Mouse (Mus musculus): Measurements from ENCODE around the gene Nae1. TPM values are rescaled to one million over a fixed set of nuclear protein-coding genes. Genes with fewer than 3 reads are reported as not detected.

The Nae1 gene
- polyA plus RNA-seq, 1 experiment = 13.8 TPM

DNA sequence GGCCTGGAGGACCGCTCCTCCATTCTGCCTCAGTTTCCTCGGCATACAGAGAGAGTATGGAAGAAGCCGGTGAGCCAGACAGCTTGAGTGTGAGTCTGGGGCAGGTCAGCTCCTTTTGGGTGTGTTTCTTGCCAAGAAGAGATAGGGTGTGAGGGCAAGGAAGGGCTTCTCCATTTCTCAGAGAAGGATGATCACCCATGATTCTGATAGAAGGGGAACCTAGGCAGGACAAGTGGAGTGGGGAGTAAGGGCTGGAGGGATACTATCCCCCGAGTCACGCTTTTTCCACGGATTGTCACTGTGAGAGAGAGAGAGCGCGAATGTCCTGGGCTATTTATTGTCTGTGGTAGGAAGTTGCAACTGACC is 7.1 kb upstream of the Nae1 start:
- peaks cover 46% of the 10 kb centered on the region for H3K27me3 ChIP-seq (ENCODE audit: control insufficient read depth, insufficient read depth, insufficient read length)
- TF ChIP-seq MYOG (IDR thresholded peaks at IDR 0.05; ENCODE audit: control insufficient read depth, extremely low read depth, insufficient read length) (no peak), CEBPB (IDR thresholded peaks at IDR 0.05; ENCODE audit: low read depth) (no peak), FOSL1 (IDR thresholded peaks at IDR 0.05; ENCODE audit: insufficient read depth, low read length, poor library complexity, severe bottlenecking) (no peak), MYOD1 (IDR thresholded peaks at IDR 0.05; ENCODE audit: control insufficient read depth, insufficient read length, low read depth) (no peak), CTCF (IDR thresholded peaks at IDR 0.05; ENCODE audit: control insufficient read depth, insufficient read depth, insufficient read length) (no peak), USF1 (IDR thresholded peaks at IDR 0.05; ENCODE audit: low read depth) (no peak), MAX (IDR thresholded peaks at IDR 0.05) (no peak)
- no peaks in the 10 kb centered on the region for H3K79me3 ChIP-seq (ENCODE audit: low read depth)
- no peak overlapping the region for H3K4me3 ChIP-seq (ENCODE audit: insufficient read depth, poor library complexity, severe bottlenecking)
- no peaks in the 10 kb centered on the region for H3K36me3 ChIP-seq (ENCODE audit: control insufficient read depth, insufficient read depth)
- no peak overlapping the region for H3ac ChIP-seq (ENCODE audit: control insufficient read depth, insufficient read length, low read depth)
- H3K79me2 ChIP-seq (ENCODE audit: control insufficient read depth, insufficient read depth) = no peaks in the 10 kb centered on the region

DNA sequence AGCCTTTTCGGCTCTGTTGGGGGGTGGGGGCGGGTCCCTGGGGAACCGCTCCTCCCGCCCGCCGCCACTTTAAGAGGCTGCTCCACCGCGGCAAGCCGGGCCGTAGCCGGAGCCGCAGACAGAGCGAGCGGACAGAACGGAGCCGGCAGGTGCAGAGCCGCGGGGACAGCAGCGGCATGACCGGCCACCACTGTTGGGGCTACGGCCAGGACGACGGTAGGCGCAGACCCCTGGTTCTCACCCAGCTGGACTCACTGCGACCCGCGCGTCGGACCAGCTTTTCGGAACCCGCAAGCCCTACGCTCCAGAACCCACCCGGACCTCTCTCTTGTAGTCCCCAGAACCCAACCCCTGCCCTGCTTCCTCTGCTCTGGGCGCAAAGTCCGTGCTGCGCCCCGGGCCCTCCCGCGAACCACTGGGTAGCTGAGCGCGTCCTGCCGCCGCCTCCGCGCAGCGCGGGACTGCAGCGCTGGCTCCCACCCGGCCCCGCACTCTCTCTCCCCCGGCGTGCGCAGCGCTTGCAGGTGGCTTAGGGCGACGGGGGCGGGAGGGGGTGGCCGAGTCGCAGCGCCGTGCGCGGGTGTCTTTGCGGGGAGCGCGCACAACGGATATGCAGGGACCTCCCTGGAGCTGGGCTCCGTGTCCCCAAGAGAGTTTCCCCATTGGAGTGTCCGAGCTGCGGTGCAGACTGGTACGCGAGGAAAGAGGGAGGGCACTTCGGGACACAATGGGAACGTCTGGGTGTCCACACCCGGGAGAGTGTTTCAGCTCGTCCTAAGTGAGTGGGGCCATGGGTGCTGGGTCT is 6.5 kb upstream of the Nae1 start:
- H3K4me3 ChIP-seq (ENCODE audit: insufficient read depth, poor library complexity, severe bottlenecking) = no peak overlapping the region

DNA sequence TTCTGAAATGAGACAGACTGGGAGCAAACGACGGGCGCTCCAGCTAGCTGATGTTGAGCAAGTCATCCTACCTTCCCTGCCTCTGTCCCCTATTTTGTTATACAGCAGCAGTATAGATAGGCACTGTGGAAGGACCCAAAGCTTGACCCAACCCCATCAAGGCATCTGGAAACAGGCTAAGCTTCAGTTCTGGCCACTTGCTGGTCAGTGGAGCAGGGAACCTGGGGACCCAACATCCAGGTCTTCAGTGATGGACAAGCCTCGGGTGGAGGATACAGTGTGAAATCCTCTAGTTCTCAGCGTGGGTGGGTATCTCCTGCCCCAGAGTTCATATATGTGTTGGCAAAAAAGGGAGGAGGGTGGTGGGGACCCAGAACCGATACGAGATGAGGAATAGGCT is 5.8 kb upstream of the Nae1 start:
- H3K4me3 ChIP-seq (ENCODE audit: insufficient read depth, poor library complexity, severe bottlenecking) = no peak overlapping the region

More for the DNA sequence above, 6.5 kb upstream of the Nae1 start:
- Histone ChIP-seq H3ac (ENCODE audit: control insufficient read depth, insufficient read length, low read depth) (no peak overlapping the region), H3K79me2 (ENCODE audit: control insufficient read depth, insufficient read depth) (no peaks in the 10 kb centered on the region), H3K27me3 (ENCODE audit: control insufficient read depth, insufficient read depth, insufficient read length) (peaks cover 46% of the 10 kb centered on the region), H3K79me3 (ENCODE audit: low read depth) (no peaks in the 10 kb centered on the region), H3K36me3 (ENCODE audit: control insufficient read depth, insufficient read depth) (no peaks in the 10 kb centered on the region)
- TF ChIP-seq MYOG (IDR thresholded peaks at IDR 0.05; ENCODE audit: control insufficient read depth, extremely low read depth, insufficient read length) (no peak), FOSL1 (IDR thresholded peaks at IDR 0.05; ENCODE audit: insufficient read depth, low read length, poor library complexity, severe bottlenecking) (no peak), MAX (IDR thresholded peaks at IDR 0.05) (no peak), CTCF (IDR thresholded peaks at IDR 0.05; ENCODE audit: control insufficient read depth, insufficient read depth, insufficient read length) (no peak), CEBPB (IDR thresholded peaks at IDR 0.05; ENCODE audit: low read depth) (no peak), MYOD1 (IDR thresholded peaks at IDR 0.05; ENCODE audit: control insufficient read depth, insufficient read length, low read depth) (no peak), USF1 (IDR thresholded peaks at IDR 0.05; ENCODE audit: low read depth) (no peak)

DNA sequence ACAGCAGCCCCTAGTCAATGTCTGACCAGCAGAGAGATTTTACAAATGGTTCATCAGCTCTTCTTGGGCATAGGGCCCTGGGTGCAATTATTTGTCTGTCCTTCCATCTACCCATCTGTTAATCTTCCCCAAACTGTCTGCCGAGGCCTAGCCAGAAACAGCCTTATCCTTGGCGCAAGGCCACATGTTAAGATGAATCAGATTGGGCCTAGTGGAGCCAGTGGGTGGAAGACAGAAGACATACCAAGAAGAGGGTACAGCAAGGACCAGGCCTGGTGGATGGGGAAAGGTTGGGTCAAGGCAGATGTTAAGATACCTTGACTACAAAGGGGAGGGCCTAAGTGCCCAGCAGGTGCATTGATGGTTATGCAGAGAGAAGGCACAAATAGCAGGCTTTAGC is 5.1 kb upstream of the Nae1 start:
- Histone ChIP-seq H3K79me3 (ENCODE audit: low read depth) (no peaks in the 10 kb centered on the region), H3K4me3 (ENCODE audit: insufficient read depth, poor library complexity, severe bottlenecking) (no peak overlapping the region), H3ac (ENCODE audit: control insufficient read depth, insufficient read length, low read depth) (no peak overlapping the region), H3K79me2 (ENCODE audit: control insufficient read depth, insufficient read depth) (no peaks in the 10 kb centered on the region), H3K27me3 (ENCODE audit: control insufficient read depth, insufficient read depth, insufficient read length) (peaks cover 46% of the 10 kb centered on the region), H3K36me3 (ENCODE audit: control insufficient read depth, insufficient read depth) (no peaks in the 10 kb centered on the region)
- TF ChIP-seq MYOG (IDR thresholded peaks at IDR 0.05; ENCODE audit: control insufficient read depth, extremely low read depth, insufficient read length) (no peak), USF1 (IDR thresholded peaks at IDR 0.05; ENCODE audit: low read depth) (no peak)

More for the DNA sequence above, 5.8 kb upstream of the Nae1 start:
- Histone ChIP-seq H3K79me2 (ENCODE audit: control insufficient read depth, insufficient read depth) (no peaks in the 10 kb centered on the region), H3K27me3 (ENCODE audit: control insufficient read depth, insufficient read depth, insufficient read length) (peaks cover 46% of the 10 kb centered on the region), H3K79me3 (ENCODE audit: low read depth) (no peaks in the 10 kb centered on the region), H3ac (ENCODE audit: control insufficient read depth, insufficient read length, low read depth) (no peak overlapping the region), H3K36me3 (ENCODE audit: control insufficient read depth, insufficient read depth) (no peaks in the 10 kb centered on the region)
- TF ChIP-seq FOSL1 (IDR thresholded peaks at IDR 0.05; ENCODE audit: insufficient read depth, low read length, poor library complexity, severe bottlenecking) (no peak), MAX (IDR thresholded peaks at IDR 0.05) (no peak), MYOG (IDR thresholded peaks at IDR 0.05; ENCODE audit: control insufficient read depth, extremely low read depth, insufficient read length) (no peak), MYOD1 (IDR thresholded peaks at IDR 0.05; ENCODE audit: control insufficient read depth, insufficient read length, low read depth) (no peak), USF1 (IDR thresholded peaks at IDR 0.05; ENCODE audit: low read depth) (no peak), CEBPB (IDR thresholded peaks at IDR 0.05; ENCODE audit: low read depth) (no peak), CTCF (IDR thresholded peaks at IDR 0.05; ENCODE audit: control insufficient read depth, insufficient read depth, insufficient read length) (no peak)

DNA sequence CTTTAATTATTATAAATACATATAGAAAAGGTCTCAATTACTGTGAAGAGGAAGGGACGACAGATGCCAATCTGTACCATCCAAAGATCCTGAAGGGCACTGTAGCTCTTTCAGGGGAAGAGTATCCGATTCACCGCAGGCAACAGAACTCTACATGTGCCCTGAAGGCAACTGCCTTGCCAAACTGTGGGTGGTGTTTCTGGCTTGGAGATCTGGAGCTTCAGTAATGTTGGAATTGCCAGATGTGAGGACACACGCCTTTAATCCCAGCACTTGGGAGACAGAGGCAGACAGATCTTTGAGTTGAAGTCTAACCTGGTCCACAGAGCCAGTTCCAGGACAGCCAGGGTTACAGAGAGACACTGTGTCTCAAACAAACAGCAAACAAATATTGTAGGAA is 4.5 kb upstream of the Nae1 start:
- Histone ChIP-seq H3ac (ENCODE audit: control insufficient read depth, insufficient read length, low read depth) (no peak overlapping the region), H3K79me2 (ENCODE audit: control insufficient read depth, insufficient read depth) (peaks cover 3% of the 10 kb centered on the region), H3K27me3 (ENCODE audit: control insufficient read depth, insufficient read depth, insufficient read length) (peaks cover 44% of the 10 kb centered on the region), H3K4me3 (ENCODE audit: insufficient read depth, poor library complexity, severe bottlenecking) (no peak overlapping the region), H3K36me3 (ENCODE audit: control insufficient read depth, insufficient read depth) (no peaks in the 10 kb centered on the region), H3K79me3 (ENCODE audit: low read depth) (no peaks in the 10 kb centered on the region)
- TF ChIP-seq MAX (IDR thresholded peaks at IDR 0.05) = no peak
- no peak for TF ChIP-seq FOSL1 (IDR thresholded peaks at IDR 0.05; ENCODE audit: insufficient read depth, low read length, poor library complexity, severe bottlenecking)
- no peak for TF ChIP-seq CTCF (IDR thresholded peaks at IDR 0.05; ENCODE audit: control insufficient read depth, insufficient read depth, insufficient read length)
- no peak for TF ChIP-seq USF1 (IDR thresholded peaks at IDR 0.05; ENCODE audit: low read depth)
- TF ChIP-seq CEBPB (IDR thresholded peaks at IDR 0.05; ENCODE audit: low read depth) = no peak
- TF ChIP-seq MYOG (IDR thresholded peaks at IDR 0.05; ENCODE audit: control insufficient read depth, extremely low read depth, insufficient read length) = no peak
- no peak for TF ChIP-seq MYOD1 (IDR thresholded peaks at IDR 0.05; ENCODE audit: control insufficient read depth, insufficient read length, low read depth)

DNA sequence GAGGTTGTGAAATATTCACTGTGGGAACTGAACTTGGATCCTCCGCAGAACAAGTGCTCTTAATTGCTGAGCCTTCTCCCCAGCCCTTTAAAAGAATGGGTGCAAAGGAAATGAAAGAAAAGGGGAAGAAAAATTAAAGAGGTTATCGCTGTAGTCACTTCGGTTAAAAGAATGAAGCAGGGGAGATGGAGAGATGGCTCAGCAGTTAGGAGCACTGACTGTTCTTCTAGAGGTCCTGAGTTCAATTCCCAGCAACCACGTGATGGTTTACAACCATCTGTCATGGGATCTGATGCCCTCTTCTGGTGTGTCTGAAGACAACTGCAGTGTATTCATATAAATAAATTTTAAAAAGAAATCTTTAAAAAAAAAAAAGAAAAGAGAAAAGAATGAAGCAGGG is 1.6 kb upstream of the Nae1 start:
- TF ChIP-seq USF1 (IDR thresholded peaks at IDR 0.05; ENCODE audit: low read depth) = peak; percentile 24
- no peak for TF ChIP-seq FOSL1 (IDR thresholded peaks at IDR 0.05; ENCODE audit: insufficient read depth, low read length, poor library complexity, severe bottlenecking)
- H3K79me3 ChIP-seq (ENCODE audit: low read depth) = peaks cover 21% of the 10 kb centered on the region
- H3K27me3 ChIP-seq (ENCODE audit: control insufficient read depth, insufficient read depth, insufficient read length) = peaks cover 15% of the 10 kb centered on the region
- H3K4me3 ChIP-seq (ENCODE audit: insufficient read depth, poor library complexity, severe bottlenecking) = no peak overlapping the region
- H3ac ChIP-seq (ENCODE audit: control insufficient read depth, insufficient read length, low read depth) = no peak overlapping the region
- H3K36me3 ChIP-seq (ENCODE audit: control insufficient read depth, insufficient read depth) = no peaks in the 10 kb centered on the region
- H3K79me2 ChIP-seq (ENCODE audit: control insufficient read depth, insufficient read depth) = peaks cover 32% of the 10 kb centered on the region
